Mouse (Mus musculus): ENCODE measurements around the gene Olfr791. TPM values are rescaled to one million over a fixed set of nuclear protein-coding genes. Genes with fewer than 3 reads are reported as not detected.

The Olfr791 gene
- total RNA-seq (2014; rRNA removed) (not detected in 2 replicates), polyA plus RNA-seq (2015; fragmentation: Nextera tagmentation; extraction: Ambion mirVana) (not detected in 2 replicates)

GRCm38 (mm10) chr10:129521492-129521891 is at the start of gene Olfr791:
Gene Olfr791 (plus strand): TSS chr10:129521792.
- H3K27me3 ChIP-seq (ENCODE audit: insufficient read depth, low read length), result no peaks in the 10 kb centered on the region
- ATAC-seq (no peak), DNase-seq (ENCODE audit: low spot score) (no peak)
- no peak within 1 kb of the TSS for H3K9ac ChIP-seq (replicated peaks; ENCODE audit: low read length)
- no peak within 1 kb of the TSS for H3K27ac ChIP-seq
- TF ChIP-seq CTCF (IDR thresholded peaks at IDR 0.05; ENCODE audit: low read depth), result no peak
- H3K4me2 ChIP-seq (ENCODE audit: low read depth, low read length), result no peak within 1 kb of the TSS
- H3K36me3 ChIP-seq (ENCODE audit: insufficient read depth, low read length), result no peaks in the 10 kb centered on the region
- H3K4me1 ChIP-seq (ENCODE audit: insufficient read depth, low read length), result no peaks in the 10 kb centered on the region
- H3K4me3 ChIP-seq (ENCODE audit: low read length), result no peak within 1 kb of the TSS
- no peaks in the 10 kb centered on the region for H3K9me3 ChIP-seq (ENCODE audit: low read length)
- WGBS, result 72% methylated on average over 3 of the region's 3 CpGs

GRCm38 (mm10) chr10:129473256-129473655 is 48.3 kb upstream of the Olfr791 start:
- Histone ChIP-seq H3K27ac (no peak overlapping the region), H3K4me2 (ENCODE audit: low read depth, low read length) (no peak overlapping the region), H3K9ac (replicated peaks; ENCODE audit: low read length) (no peak overlapping the region), H3K9me3 (ENCODE audit: low read length) (no peaks in the 10 kb centered on the region), H3K4me1 (ENCODE audit: insufficient read depth, low read length) (no peaks in the 10 kb centered on the region), H3K27me3 (ENCODE audit: insufficient read depth, low read length) (no peaks in the 10 kb centered on the region), H3K36me3 (ENCODE audit: insufficient read depth, low read length) (no peaks in the 10 kb centered on the region), H3K4me3 (ENCODE audit: low read length) (no peak overlapping the region)
- no peak for TF ChIP-seq CTCF (IDR thresholded peaks at IDR 0.05; ENCODE audit: low read depth)
- ATAC-seq (no peak), DNase-seq (ENCODE audit: low spot score) (no peak)
- WGBS, result 72% methylated on average over 2 of the region's 2 CpGs

GRCm38 (mm10) chr10:129473723-129474122 is 47.9 kb upstream of the Olfr791 start:
- no peak overlapping the region for H3K9ac ChIP-seq (replicated peaks; ENCODE audit: low read length)
- H3K4me3 ChIP-seq (ENCODE audit: low read length), result no peak overlapping the region
- TF ChIP-seq CTCF (IDR thresholded peaks at IDR 0.05; ENCODE audit: low read depth), result no peak
- H3K27me3 ChIP-seq (ENCODE audit: insufficient read depth, low read length), result no peaks in the 10 kb centered on the region
- no peaks in the 10 kb centered on the region for H3K9me3 ChIP-seq (ENCODE audit: low read length)
- H3K27ac ChIP-seq, result no peak overlapping the region
- no peaks in the 10 kb centered on the region for H3K36me3 ChIP-seq (ENCODE audit: insufficient read depth, low read length)
- H3K4me1 ChIP-seq (ENCODE audit: insufficient read depth, low read length), result no peaks in the 10 kb centered on the region
- ATAC-seq, result no peak
- DNase-seq (ENCODE audit: low spot score), result no peak
- H3K4me2 ChIP-seq (ENCODE audit: low read depth, low read length), result no peak overlapping the region

GRCm38 (mm10) chr10:129484452-129484851 is 37.1 kb upstream of the Olfr791 start, which contains the start of gene Olfr789:
Gene Olfr789 (plus strand): TSS chr10:129484752.
- no peak for TF ChIP-seq CTCF (IDR thresholded peaks at IDR 0.05; ENCODE audit: low read depth)
- Histone ChIP-seq H3K4me2 (ENCODE audit: low read depth, low read length) (no peak within 1 kb of the TSS), H3K4me1 (ENCODE audit: insufficient read depth, low read length) (no peaks in the 10 kb centered on the region), H3K27me3 (ENCODE audit: insufficient read depth, low read length) (no peaks in the 10 kb centered on the region), H3K9me3 (ENCODE audit: low read length) (no peaks in the 10 kb centered on the region), H3K9ac (replicated peaks; ENCODE audit: low read length) (no peak within 1 kb of the TSS), H3K36me3 (ENCODE audit: insufficient read depth, low read length) (no peaks in the 10 kb centered on the region), H3K4me3 (ENCODE audit: low read length) (no peak within 1 kb of the TSS), H3K27ac (no peak within 1 kb of the TSS)
- ATAC-seq, result no peak
- DNase-seq (ENCODE audit: low spot score), result no peak
- 66% methylated on average over 2 of the region's 2 CpGs for WGBS

GRCm38 (mm10) chr10:129490101-129490500 is 31.5 kb upstream of the Olfr791 start:
- WGBS, result 76% methylated on average over 2 of the region's 2 CpGs
- Histone ChIP-seq H3K4me2 (ENCODE audit: low read depth, low read length) (no peak overlapping the region), H3K9ac (replicated peaks; ENCODE audit: low read length) (no peak overlapping the region), H3K27ac (no peak overlapping the region), H3K27me3 (ENCODE audit: insufficient read depth, low read length) (no peaks in the 10 kb centered on the region), H3K36me3 (ENCODE audit: insufficient read depth, low read length) (no peaks in the 10 kb centered on the region), H3K4me1 (ENCODE audit: insufficient read depth, low read length) (no peaks in the 10 kb centered on the region), H3K4me3 (ENCODE audit: low read length) (no peak overlapping the region), H3K9me3 (ENCODE audit: low read length) (no peaks in the 10 kb centered on the region)
- no peak for TF ChIP-seq CTCF (IDR thresholded peaks at IDR 0.05; ENCODE audit: low read depth)
- ATAC-seq (no peak), DNase-seq (ENCODE audit: low spot score) (no peak)

- Histone ChIP-seq H3K4me3 (ENCODE audit: low read length) (no peak within 1 kb of the TSS), H3K9ac (replicated peaks; ENCODE audit: low read length) (no peak within 1 kb of the TSS), H3K27me3 (ENCODE audit: insufficient read depth, low read length) (no peaks in the 10 kb centered on the region), H3K27ac (no peak within 1 kb of the TSS), H3K4me2 (ENCODE audit: low read depth, low read length) (no peak within 1 kb of the TSS), H3K36me3 (ENCODE audit: insufficient read depth, low read length) (no peaks in the 10 kb centered on the region), H3K4me1 (ENCODE audit: insufficient read depth, low read length) (no peaks in the 10 kb centered on the region), H3K9me3 (ENCODE audit: low read length) (no peaks in the 10 kb centered on the region)
- no peak for ATAC-seq
- no peak for TF ChIP-seq CTCF (IDR thresholded peaks at IDR 0.05; ENCODE audit: low read depth)
- no peak for DNase-seq (ENCODE audit: low spot score)
These were observed 23.4 kb upstream of the Olfr791 start, which contains the start of gene Olfr790 for GRCm38 (mm10) chr10:129498192-129498591. Gene Olfr790 (plus strand): TSS chr10:129498492.

- ATAC-seq (no peak), DNase-seq (ENCODE audit: low spot score) (no peak)
- 74% methylated on average over 1 of the region's 1 CpGs for WGBS
- no peaks in the 10 kb centered on the region for H3K36me3 ChIP-seq (ENCODE audit: insufficient read depth, low read length)
- H3K9me3 ChIP-seq (ENCODE audit: low read length), result 0 out of 2 replicates have a peak, but pooled peaks cover 3% of the 10 kb centered on the region
- no peak for TF ChIP-seq CTCF (IDR thresholded peaks at IDR 0.05; ENCODE audit: low read depth)
- H3K27ac ChIP-seq, result no peak within 1 kb of the TSS
- no peak within 1 kb of the TSS for H3K4me3 ChIP-seq (ENCODE audit: low read length)
- H3K9ac ChIP-seq (replicated peaks; ENCODE audit: low read length), result no peak within 1 kb of the TSS
- no peak within 1 kb of the TSS for H3K4me2 ChIP-seq (ENCODE audit: low read depth, low read length)
- H3K27me3 ChIP-seq (ENCODE audit: insufficient read depth, low read length), result no peaks in the 10 kb centered on the region
- no peaks in the 10 kb centered on the region for H3K4me1 ChIP-seq (ENCODE audit: insufficient read depth, low read length)
These were observed 17.3 kb downstream of the Olfr791 start, which contains the start of gene Olfr792 for GRCm38 (mm10) chr10:129538862-129539261. Gene Olfr792 (plus strand): TSS chr10:129539162.
